Mouse (Mus musculus): ENCODE data around the gene Isy1. TPM values are rescaled to one million over a fixed set of nuclear protein-coding genes. Genes with fewer than 3 reads are reported as not detected.

Gene Isy1
- polyA plus RNA-seq, 1 experiment from 2014 or later = 73.8 TPM

DNA sequence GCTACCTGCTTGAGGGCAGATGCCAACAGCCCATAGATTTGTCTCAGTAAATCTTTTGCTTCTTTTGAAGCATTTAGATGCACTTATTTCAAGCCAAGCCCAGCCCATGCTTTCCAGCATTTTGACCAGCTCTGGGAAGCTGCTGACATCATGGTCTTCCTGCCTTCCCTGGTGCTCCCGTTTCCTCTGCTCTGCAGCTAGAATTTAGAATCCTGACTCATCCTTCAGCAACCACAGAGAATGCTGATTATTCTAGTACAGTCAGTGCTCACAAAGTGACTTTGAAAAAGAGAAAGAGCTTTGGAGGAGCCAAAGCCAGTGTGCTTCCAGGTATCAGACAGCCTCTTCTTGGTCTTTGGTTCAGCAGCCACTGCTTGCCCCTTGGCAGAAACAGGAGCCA is 18.5 kb upstream of the Isy1 start:
- Histone ChIP-seq H3K27ac (ENCODE audit: low read depth, low read length) (no peak overlapping the region), H3K4me2 (ENCODE audit: low read depth, low read length, severe bottlenecking) (no peak overlapping the region), H3K4me1 (replicated peaks; ENCODE audit: control insufficient read depth, insufficient read depth, low read length) (no peaks in the 10 kb centered on the region), H3K9me3 (ENCODE audit: control insufficient read depth, low read length) (no peaks in the 10 kb centered on the region), H3K4me3 (ENCODE audit: low read depth, low read length) (no peak overlapping the region), H3K36me3 (ENCODE audit: control insufficient read depth, insufficient read depth, low read length) (no peaks in the 10 kb centered on the region), H3K27me3 (ENCODE audit: control insufficient read depth, insufficient read depth, low read length) (no peaks in the 10 kb centered on the region; the same call in 1 of the 2 replicates), H3K9ac (ENCODE audit: low read length) (no peak overlapping the region)
- DNase-seq (ENCODE audit: low spot score) (no peak), ATAC-seq (replicated peaks; ENCODE audit: low FRiP score) (no peak)
- 55% methylated on average over 1 of the region's 1 CpGs for whole genome bisulfite sequencing

DNA sequence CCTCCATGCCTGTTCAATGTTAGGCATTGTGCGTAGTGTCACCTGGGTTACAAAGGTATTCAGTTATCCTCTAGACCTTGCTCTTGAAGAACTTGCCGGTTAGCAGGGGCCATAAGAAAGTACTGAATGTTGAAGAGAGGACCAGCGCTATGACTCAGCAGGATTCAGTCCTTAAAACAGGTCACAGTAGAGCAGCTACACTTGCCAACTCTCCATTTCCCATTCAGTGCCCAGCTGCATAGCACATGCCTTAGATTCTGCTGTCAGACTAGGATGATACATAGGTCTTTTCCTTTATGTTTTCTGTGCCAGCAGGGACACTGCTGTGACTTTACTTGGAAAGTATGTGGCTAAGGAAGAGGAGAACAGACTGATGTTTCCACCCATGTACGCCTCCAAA is 14.8 kb upstream of the Isy1 start:
- Histone ChIP-seq H3K27ac (ENCODE audit: low read depth, low read length) (no peak overlapping the region), H3K4me3 (ENCODE audit: low read depth, low read length) (no peak overlapping the region), H3K9ac (ENCODE audit: low read length) (no peak overlapping the region), H3K9me3 (ENCODE audit: control insufficient read depth, low read length) (no peaks in the 10 kb centered on the region), H3K4me1 (replicated peaks; ENCODE audit: control insufficient read depth, insufficient read depth, low read length) (peaks cover 5% of the 10 kb centered on the region), H3K36me3 (ENCODE audit: control insufficient read depth, insufficient read depth, low read length) (no peaks in the 10 kb centered on the region), H3K27me3 (ENCODE audit: control insufficient read depth, insufficient read depth, low read length) (no peaks in the 10 kb centered on the region; the same call in 1 of the 2 replicates), H3K4me2 (ENCODE audit: low read depth, low read length, severe bottlenecking) (no peak overlapping the region)
- no peak for DNase-seq (ENCODE audit: low spot score)
- ATAC-seq (replicated peaks; ENCODE audit: low FRiP score) = no peak
- 91% methylated on average over 4 of the region's 4 CpGs for WGBS

DNA sequence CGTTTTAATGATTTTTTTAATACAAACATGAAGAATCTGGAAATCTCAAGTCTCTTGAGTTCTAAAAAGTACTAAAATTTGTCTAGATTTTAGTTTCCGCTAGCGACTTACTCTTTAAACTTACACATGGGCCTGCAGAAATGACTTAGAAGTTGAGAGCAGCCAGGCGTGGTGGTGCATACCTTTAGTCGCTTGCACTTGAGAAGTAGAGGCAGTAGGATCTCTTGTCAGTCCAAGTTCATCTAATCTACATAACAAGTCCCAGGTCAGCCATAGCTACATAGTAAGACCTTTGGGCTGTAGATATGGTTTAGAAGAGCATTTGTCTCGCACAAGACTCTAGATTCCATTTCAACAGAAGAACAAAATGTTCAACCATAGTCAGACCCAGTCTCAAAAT is 13.3 kb upstream of the Isy1 start:
- Histone ChIP-seq H3K27me3 (ENCODE audit: control insufficient read depth, insufficient read depth, low read length) (no peaks in the 10 kb centered on the region; the same call in 1 of the 2 replicates), H3K4me3 (ENCODE audit: low read depth, low read length) (no peak overlapping the region), H3K4me1 (replicated peaks; ENCODE audit: control insufficient read depth, insufficient read depth, low read length) (peaks cover 8% of the 10 kb centered on the region), H3K4me2 (ENCODE audit: low read depth, low read length, severe bottlenecking) (no peak overlapping the region), H3K9ac (ENCODE audit: low read length) (no peak overlapping the region), H3K9me3 (ENCODE audit: control insufficient read depth, low read length) (no peaks in the 10 kb centered on the region), H3K27ac (ENCODE audit: low read depth, low read length) (no peak overlapping the region), H3K36me3 (ENCODE audit: control insufficient read depth, insufficient read depth, low read length) (no peaks in the 10 kb centered on the region)
- 77% methylated on average over 6 of the region's 6 CpGs for WGBS
- DNase-seq (ENCODE audit: low spot score) (no peak), ATAC-seq (replicated peaks; ENCODE audit: low FRiP score) (no peak)

DNA sequence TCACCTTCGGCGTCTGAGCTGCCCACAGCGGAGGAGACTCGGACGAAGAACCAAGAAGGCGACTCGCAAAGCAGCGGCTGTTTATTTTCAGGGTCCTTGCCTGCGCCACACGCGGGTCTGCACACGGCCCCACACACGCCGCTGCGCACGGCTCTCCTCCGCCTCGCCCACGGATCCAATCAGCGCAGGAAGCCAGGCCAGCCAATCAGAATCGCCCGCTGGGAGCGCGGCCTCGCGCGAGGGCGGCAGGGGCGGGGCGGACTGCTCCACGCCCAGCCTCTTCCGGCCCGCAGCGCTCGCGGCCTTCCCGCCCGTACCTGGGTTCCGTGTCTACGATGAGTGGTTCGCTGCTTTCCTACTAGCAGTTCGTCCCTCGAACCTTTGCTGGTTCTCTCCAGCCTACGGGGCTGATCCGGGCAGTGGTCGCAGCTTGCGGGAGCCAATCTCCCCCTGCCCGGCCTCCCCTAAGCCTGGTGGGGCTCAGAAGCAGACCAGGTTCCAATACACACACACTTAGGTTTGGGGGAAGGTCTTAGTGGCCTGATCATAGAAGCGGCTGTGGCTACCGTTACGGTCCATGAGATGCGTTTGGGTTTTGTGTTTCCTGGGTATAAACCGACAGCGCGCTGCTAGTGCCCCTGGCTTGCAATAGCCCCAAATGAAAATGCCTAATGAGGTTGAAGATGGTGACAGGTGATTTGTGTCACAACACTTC is 12.5 kb upstream of the Isy1 start, which contains the start of gene Cnbp:
Gene Cnbp (minus strand): TSS at position 207 of the 715 bp plus-strand sequence.
- H3K4me1 ChIP-seq (replicated peaks; ENCODE audit: control insufficient read depth, insufficient read depth, low read length) = peaks cover 8% of the 10 kb centered on the region
- under 1% methylated on average over 55 of the region's 55 CpGs for WGBS
- no peaks in the 10 kb centered on the region for H3K9me3 ChIP-seq (ENCODE audit: control insufficient read depth, low read length)
- ATAC-seq (replicated peaks; ENCODE audit: low FRiP score) (peak; percentile 97), DNase-seq (ENCODE audit: low spot score) (peak; percentile 99)
- peak within 1 kb of the TSS; percentile 100 for H3K9ac ChIP-seq (ENCODE audit: low read length)
- peak within 1 kb of the TSS; percentile 90 for H3K4me2 ChIP-seq (ENCODE audit: low read depth, low read length, severe bottlenecking)
- H3K36me3 ChIP-seq (ENCODE audit: control insufficient read depth, insufficient read depth, low read length) = no peaks in the 10 kb centered on the region
- no peaks in the 10 kb centered on the region; the same call in 1 of the 2 replicates for H3K27me3 ChIP-seq (ENCODE audit: control insufficient read depth, insufficient read depth, low read length)
- H3K27ac ChIP-seq (ENCODE audit: low read depth, low read length) = peak within 1 kb of the TSS; percentile 81
- peak within 1 kb of the TSS; percentile 100 for H3K4me3 ChIP-seq (ENCODE audit: low read depth, low read length)

DNA sequence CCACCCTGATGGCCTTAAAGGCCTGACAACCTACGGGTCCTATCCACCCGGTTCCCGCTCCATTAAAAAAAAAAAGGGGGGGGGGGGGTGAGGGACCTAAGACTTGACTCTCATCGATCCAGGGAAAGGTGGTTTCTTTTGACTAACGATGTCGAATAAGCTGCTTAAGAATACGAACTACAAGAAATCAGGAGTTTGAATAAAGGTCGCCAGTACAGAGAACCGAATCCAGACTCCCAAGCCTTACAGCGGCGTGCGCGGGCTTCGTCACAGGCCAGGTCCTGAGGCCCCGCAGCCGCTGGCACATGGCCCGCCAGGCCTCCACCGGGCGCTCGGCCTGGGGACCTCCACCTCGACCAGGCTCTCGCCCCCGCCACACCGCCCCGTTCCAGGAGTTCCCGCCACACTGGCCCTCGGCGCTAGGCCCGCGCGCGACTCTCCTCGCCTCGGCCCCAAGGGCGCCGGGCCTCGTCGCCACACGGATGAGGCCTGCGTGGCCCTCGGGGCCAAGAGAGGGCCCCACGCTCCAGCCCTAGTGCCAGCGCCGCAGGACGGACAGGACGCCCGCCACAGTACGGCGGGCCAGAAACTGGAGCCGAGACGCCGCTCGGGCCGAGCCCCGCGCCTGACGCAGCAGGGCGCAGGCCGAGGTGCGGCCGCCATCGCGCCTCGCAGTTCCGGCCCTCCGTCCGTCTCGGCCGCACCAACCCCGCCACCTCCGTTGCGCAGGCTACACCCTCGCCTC is 11.7 kb upstream of the Isy1 start:
- H3K27me3 ChIP-seq (ENCODE audit: control insufficient read depth, insufficient read depth, low read length) = no peaks in the 10 kb centered on the region; the same call in 1 of the 2 replicates
- H3K9me3 ChIP-seq (ENCODE audit: control insufficient read depth, low read length) = no peaks in the 10 kb centered on the region
- peak; percentile 73 for DNase-seq (ENCODE audit: low spot score)
- peaks cover 8% of the 10 kb centered on the region for H3K4me1 ChIP-seq (replicated peaks; ENCODE audit: control insufficient read depth, insufficient read depth, low read length)
- H3K36me3 ChIP-seq (ENCODE audit: control insufficient read depth, insufficient read depth, low read length) = peaks cover under 1% of the 10 kb centered on the region; the same call in 1 of the 2 replicates
- H3K4me2 ChIP-seq (ENCODE audit: low read depth, low read length, severe bottlenecking) = peak overlapping the region; percentile 81
- peak overlapping the region; percentile 81 for H3K27ac ChIP-seq (ENCODE audit: low read depth, low read length)
- peak overlapping the region; percentile 100 for H3K9ac ChIP-seq (ENCODE audit: low read length)
- peak; percentile 80 for ATAC-seq (replicated peaks; ENCODE audit: low FRiP score)
- peak overlapping the region; percentile 100 for H3K4me3 ChIP-seq (ENCODE audit: low read depth, low read length)
- WGBS = under 1% methylated on average over 70 of the region's 73 CpGs

DNA sequence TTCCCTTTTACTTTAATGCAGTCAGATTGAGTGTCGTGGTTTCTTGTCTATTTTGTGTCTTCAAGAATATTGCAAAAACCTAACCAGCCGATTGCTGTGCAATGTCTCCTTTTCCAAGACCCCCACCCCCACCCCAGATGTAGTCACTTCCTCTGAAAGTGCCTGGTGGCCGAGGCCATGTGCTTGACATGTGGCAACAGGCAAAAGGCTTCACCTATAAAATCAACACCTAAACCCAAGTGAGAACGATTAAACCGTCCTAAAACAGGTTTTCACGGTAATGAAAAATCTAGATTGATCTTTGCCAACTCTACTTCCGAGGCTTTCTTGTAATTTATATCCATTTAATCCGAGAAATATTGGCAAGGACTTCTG is 11.2 kb upstream of the Isy1 start:
- no peak overlapping the region for H3K27ac ChIP-seq (ENCODE audit: low read depth, low read length)
- peak; percentile 60 for DNase-seq (ENCODE audit: low spot score)

DNA sequence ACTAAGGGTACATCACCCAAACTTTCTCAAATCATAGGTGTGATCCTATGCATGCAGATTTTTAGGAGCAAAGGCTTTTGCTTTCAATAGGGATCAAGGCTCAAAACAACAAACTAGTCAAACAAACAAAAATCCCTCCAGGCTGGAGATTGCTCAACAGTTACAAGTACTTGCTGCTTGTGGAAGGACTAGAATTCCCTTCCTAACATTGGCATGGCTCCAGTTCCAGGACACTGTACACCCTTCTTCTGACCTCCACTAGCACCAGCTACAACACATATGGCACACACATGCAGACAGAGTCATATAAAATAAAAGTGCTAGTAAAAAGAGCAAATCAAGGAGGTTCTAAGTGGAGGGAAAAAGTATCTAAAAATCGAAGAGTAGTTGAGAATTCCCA is 8.2 kb upstream of the Isy1 start:
- WGBS = 84% methylated on average over 1 of the region's 1 CpGs
- Histone ChIP-seq H3K9me3 (ENCODE audit: control insufficient read depth, low read length) (no peaks in the 10 kb centered on the region), H3K27ac (ENCODE audit: low read depth, low read length) (no peak overlapping the region), H3K27me3 (ENCODE audit: control insufficient read depth, insufficient read depth, low read length) (no peaks in the 10 kb centered on the region), H3K4me2 (ENCODE audit: low read depth, low read length, severe bottlenecking) (no peak overlapping the region), H3K4me1 (replicated peaks; ENCODE audit: control insufficient read depth, insufficient read depth, low read length) (peaks cover 8% of the 10 kb centered on the region), H3K9ac (ENCODE audit: low read length) (no peak overlapping the region), H3K4me3 (ENCODE audit: low read depth, low read length) (no peak overlapping the region), H3K36me3 (ENCODE audit: control insufficient read depth, insufficient read depth, low read length) (peaks cover 12% of the 10 kb centered on the region)
- DNase-seq (ENCODE audit: low spot score) (no peak), ATAC-seq (replicated peaks; ENCODE audit: low FRiP score) (no peak)

More for the DNA sequence above, 11.2 kb upstream of the Isy1 start:
- Histone ChIP-seq H3K9ac (ENCODE audit: low read length) (peak overlapping the region; percentile 100), H3K4me3 (ENCODE audit: low read depth, low read length) (peak overlapping the region; percentile 100), H3K27me3 (ENCODE audit: control insufficient read depth, insufficient read depth, low read length) (no peaks in the 10 kb centered on the region; the same call in 1 of the 2 replicates), H3K9me3 (ENCODE audit: control insufficient read depth, low read length) (no peaks in the 10 kb centered on the region), H3K4me1 (replicated peaks; ENCODE audit: control insufficient read depth, insufficient read depth, low read length) (peaks cover 8% of the 10 kb centered on the region), H3K4me2 (ENCODE audit: low read depth, low read length, severe bottlenecking) (peak overlapping the region; percentile 81), H3K36me3 (ENCODE audit: control insufficient read depth, insufficient read depth, low read length) (peaks cover 6% of the 10 kb centered on the region)
- WGBS = 2% methylated on average over 8 of the region's 8 CpGs
- no peak for ATAC-seq (replicated peaks; ENCODE audit: low FRiP score)

DNA sequence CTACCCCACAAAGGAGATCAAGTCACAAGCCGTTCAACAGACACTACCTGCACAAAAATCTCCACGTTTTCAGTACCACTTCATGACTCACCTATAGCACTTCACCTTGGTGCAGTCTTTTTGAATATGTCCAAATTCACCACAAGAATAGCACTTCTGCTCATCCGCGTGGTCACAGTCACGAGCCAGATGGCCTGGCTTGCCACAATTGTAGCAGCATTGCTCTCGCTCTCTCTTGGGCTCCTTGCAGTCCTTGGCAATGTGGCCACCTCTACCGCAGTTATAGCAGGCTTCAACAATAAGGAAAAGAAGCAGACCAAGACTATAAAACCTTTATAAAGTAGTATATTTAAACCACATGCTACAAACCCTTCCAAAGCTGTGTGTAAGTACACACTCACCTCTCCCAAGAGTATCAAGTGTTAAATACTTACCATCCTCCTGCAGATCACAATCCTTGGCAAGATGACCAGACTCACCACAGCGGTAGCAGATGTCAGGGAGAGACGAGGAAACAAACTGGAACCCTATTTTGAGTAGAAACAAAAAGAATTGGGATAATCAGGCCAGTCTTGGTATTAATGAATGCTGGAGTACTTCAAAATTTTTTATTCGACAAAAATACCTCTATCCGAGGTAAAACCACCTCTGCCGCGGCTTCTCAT is 6.6 kb upstream of the Isy1 start:
- Histone ChIP-seq H3K9me3 (ENCODE audit: control insufficient read depth, low read length) (no peaks in the 10 kb centered on the region), H3K4me3 (ENCODE audit: low read depth, low read length) (no peak overlapping the region), H3K9ac (ENCODE audit: low read length) (no peak overlapping the region), H3K36me3 (ENCODE audit: control insufficient read depth, insufficient read depth, low read length) (peaks cover 12% of the 10 kb centered on the region), H3K27ac (ENCODE audit: low read depth, low read length) (no peak overlapping the region), H3K27me3 (ENCODE audit: control insufficient read depth, insufficient read depth, low read length) (no peaks in the 10 kb centered on the region), H3K4me1 (replicated peaks; ENCODE audit: control insufficient read depth, insufficient read depth, low read length) (peaks cover 8% of the 10 kb centered on the region), H3K4me2 (ENCODE audit: low read depth, low read length, severe bottlenecking) (no peak overlapping the region)
- ATAC-seq (replicated peaks; ENCODE audit: low FRiP score) (no peak), DNase-seq (ENCODE audit: low spot score) (no peak)
- whole genome bisulfite sequencing = 95% methylated on average over 13 of the region's 13 CpGs
